Mouse (Mus musculus) limb, embryonic 12.5 days (tissue): ENCODE results near the gene Ahdc1. TPM values are rescaled to one million over a fixed set of nuclear protein-coding genes. Genes with fewer than 3 reads are reported as not detected.

Source experiments
- ATAC-seq: fragments of 200-750 bp; cut with Nextera tagmentation; 2 replicates; pipeline ENCODE4 v1.8.0; 2017; ENCODE audit warnings: low read depth, moderate TSS enrichment; ENCODE audit not compliant: insufficient number of reproducible peaks, insufficient read depth, low FRiP score, low TSS enrichment
- H3K27ac ChIP-seq: fragments of 300-500 bp; sonication (generic); 2 replicates; pipeline ENCODE4 v1.5.1; 2016; ENCODE audit warnings: mild to moderate bottlenecking, moderate library complexity
- H3K27me3 ChIP-seq: fragments of 300-500 bp; sonication (generic); 2 replicates; pipeline ENCODE4 v1.6.1; 2016; ENCODE audit warnings: mild to moderate bottlenecking, moderate library complexity
- H3K36me3 ChIP-seq: fragments of 300-500 bp; sonication (generic); 2 replicates; pipeline ENCODE4 v1.6.1; 2016; ENCODE audit warnings: mild to moderate bottlenecking, moderate library complexity
- H3K4me1 ChIP-seq: fragments of 300-500 bp; sonication (generic); replicated peaks from 2 replicates; pipeline ENCODE4 v1.6.1; 2016
- H3K4me2 ChIP-seq: fragments of 300-500 bp; sonication (generic); 2 replicates; pipeline ENCODE4 v1.6.1; 2016; ENCODE audit warnings: mild to moderate bottlenecking, moderate library complexity
- H3K4me3 ChIP-seq: fragments of 300-500 bp; sonication (generic); replicated peaks from 2 replicates; pipeline ENCODE4 v1.5.1; 2016; ENCODE audit warnings: mild to moderate bottlenecking
- H3K9ac ChIP-seq: fragments of 300-500 bp; sonication (generic); replicated peaks from 2 replicates; pipeline ENCODE4 v1.6.1; 2016; ENCODE audit warnings: mild to moderate bottlenecking, moderate library complexity
- H3K9me3 ChIP-seq: fragments of 300-500 bp; sonication (generic); 2 replicates; pipeline ENCODE4 v1.6.1; 2016; ENCODE audit warnings: mild to moderate bottlenecking, moderate library complexity
- WGBS: fragments of 180-500 bp; shearing (Covaris S2); methylation state at CpG from one replicate; pipeline ENCODE4 v1.1.7; 2016; 5-methylcytosine and 5-hydroxymethylcytosine counted together
- polyA plus RNA-seq: library from polyadenylated mRNA; unstranded; fragments of >200 nt; fragmentation: Nextera tagmentation; extraction: Ambion mirVana; gene quantifications from 2 replicates; pipeline ENCODE4 v1.2.1, GENCODE M21; 2016

Ahdc1 gene
- polyA plus RNA-seq, 1 experiment from 2014 or later = 14.5 TPM

DNA sequence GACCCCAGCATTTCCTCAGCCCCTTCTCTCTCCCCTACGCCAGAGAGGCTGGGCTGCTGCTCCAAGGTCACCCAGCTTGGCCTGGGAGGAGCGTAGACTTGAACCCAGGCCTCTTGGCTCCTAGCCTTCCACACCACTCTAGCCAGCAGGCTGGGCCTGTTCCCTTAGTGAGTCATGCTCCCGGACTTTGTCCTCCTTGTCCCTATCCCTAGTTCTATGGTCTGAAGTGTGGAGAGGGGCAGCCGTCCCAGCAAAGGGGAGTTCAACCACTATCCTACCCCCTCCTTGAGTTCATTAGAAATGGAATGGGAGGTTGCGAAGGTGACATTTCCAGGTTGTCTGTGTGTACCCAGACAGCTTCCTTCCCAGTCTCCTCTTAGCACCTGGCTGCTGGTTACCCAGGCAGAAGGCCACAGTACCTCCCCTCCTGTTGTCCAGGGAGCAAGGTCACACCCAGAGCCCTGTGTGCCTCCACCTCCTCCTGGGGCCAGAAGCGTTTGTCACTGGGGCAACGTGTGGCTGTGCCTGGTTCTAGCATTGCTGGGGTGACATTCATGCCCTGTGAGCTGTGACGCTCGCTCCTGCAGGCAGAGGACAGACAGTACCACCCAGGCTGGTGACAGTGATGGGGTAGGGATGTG lies 39.3 kb downstream of the Ahdc1 start:
- Histone ChIP-seq H3K9ac (no peak overlapping the region), H3K27ac (peak overlapping the region; percentile 59; the same call in 1 of the 2 replicates), H3K4me1 (peaks cover 100% of the 10 kb centered on the region), H3K9me3 (no peaks in the 10 kb centered on the region), H3K27me3 (no peaks in the 10 kb centered on the region), H3K36me3 (peaks cover 18% of the 10 kb centered on the region), H3K4me3 (no peak overlapping the region), H3K4me2 (no peak overlapping the region)
- no peak for ATAC-seq
- WGBS = 70% methylated on average over 9 of the region's 9 CpGs

DNA sequence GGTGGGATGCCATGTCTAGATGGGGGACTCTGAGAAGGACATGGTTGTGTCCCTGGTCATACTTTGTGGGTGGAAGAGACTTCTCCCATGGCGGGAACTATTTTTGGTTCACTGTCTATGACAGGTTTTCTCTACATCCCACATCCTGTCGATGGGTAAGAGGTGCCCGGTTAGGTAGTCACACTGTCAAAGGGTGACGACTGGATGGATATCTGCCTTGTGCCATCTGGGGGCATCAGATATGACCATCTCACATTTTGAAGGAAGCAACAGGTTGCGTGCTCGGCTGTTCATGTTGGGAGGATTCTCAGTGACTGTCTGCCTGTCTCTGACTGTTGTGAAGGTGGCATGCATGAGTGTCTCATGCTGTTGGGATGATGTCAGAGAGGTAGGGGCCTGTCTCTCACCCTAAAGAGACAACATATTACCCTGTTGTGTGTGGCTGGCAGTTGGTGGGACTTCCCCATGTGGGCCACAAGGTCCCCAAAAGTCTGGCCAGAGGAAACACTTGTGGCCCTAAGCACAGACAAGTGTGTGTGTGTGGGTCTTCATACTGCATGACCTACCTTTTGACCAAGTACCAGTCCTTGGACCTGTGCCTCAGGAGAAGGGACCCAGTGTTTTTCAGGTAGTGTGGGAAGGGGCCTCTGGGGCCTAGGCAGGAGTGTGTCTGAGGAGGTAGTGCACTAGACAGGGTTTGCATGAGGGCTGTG lies 39.9 kb downstream of the Ahdc1 start:
- H3K9me3 ChIP-seq = no peaks in the 10 kb centered on the region
- no peaks in the 10 kb centered on the region for H3K27me3 ChIP-seq
- H3K9ac ChIP-seq = peak overlapping the region; percentile 49; the same call in 1 of the 2 replicates
- peak overlapping the region; percentile 91 for H3K27ac ChIP-seq
- 0 out of 2 replicates have a peak overlapping the region, but pooled peaks have one; percentile 8 for H3K4me3 ChIP-seq
- H3K36me3 ChIP-seq = peaks cover 25% of the 10 kb centered on the region
- H3K4me1 ChIP-seq = peaks cover 100% of the 10 kb centered on the region
- peak overlapping the region; percentile 47 for H3K4me2 ChIP-seq
- WGBS = 90% methylated on average over 6 of the region's 6 CpGs
- ATAC-seq = no peak

DNA sequence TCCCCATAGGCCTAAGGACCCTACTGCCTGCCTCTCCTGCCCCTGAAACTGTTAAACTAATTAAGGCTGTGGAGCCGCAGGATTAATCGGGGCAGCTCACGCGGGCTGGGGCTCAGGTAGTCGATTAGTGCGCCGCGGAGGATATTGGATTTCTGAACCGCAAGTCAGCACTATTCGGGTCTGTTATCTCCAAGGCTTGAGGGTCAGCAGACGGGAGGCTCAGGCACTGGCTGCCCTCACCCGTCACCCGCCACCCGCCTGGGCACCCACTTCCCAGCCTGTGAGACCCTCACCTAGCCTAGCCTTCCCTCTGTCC lies 40.4 kb downstream of the Ahdc1 start:
- Histone ChIP-seq H3K4me2 (peak overlapping the region; percentile 47), H3K4me1 (peaks cover 100% of the 10 kb centered on the region), H3K9ac (peak overlapping the region; percentile 49), H3K27me3 (no peaks in the 10 kb centered on the region), H3K36me3 (peaks cover 26% of the 10 kb centered on the region), H3K27ac (peak overlapping the region; percentile 91), H3K9me3 (no peaks in the 10 kb centered on the region), H3K4me3 (peak overlapping the region; percentile 8; the same call in 1 of the 2 replicates)
- WGBS = 25% methylated on average over 14 of the region's 14 CpGs
- no peak for ATAC-seq

GRCm38 (mm10) chr4:133052029-133052745 lies 41.1 kb downstream of the Ahdc1 start:
- peak overlapping the region; percentile 8; the same call in 1 of the 2 replicates for H3K4me3 ChIP-seq
- ATAC-seq = no peak
- H3K4me1 ChIP-seq = peaks cover 99% of the 10 kb centered on the region
- H3K27ac ChIP-seq = peak overlapping the region; percentile 91
- H3K4me2 ChIP-seq = peak overlapping the region; percentile 47
- H3K36me3 ChIP-seq = peaks cover 26% of the 10 kb centered on the region
- no peaks in the 10 kb centered on the region for H3K9me3 ChIP-seq
- WGBS = 15% methylated on average over 6 of the region's 6 CpGs
- H3K9ac ChIP-seq = peak overlapping the region; percentile 49
- H3K27me3 ChIP-seq = no peaks in the 10 kb centered on the region

GRCm38 (mm10) chr4:133052995-133053572 lies 42.0 kb downstream of the Ahdc1 start:
- H3K27me3 ChIP-seq = no peaks in the 10 kb centered on the region
- H3K4me2 ChIP-seq = no peak overlapping the region
- no peak overlapping the region for H3K9ac ChIP-seq
- peaks cover 99% of the 10 kb centered on the region for H3K4me1 ChIP-seq
- H3K27ac ChIP-seq = peak overlapping the region; percentile 25; the same call in 1 of the 2 replicates
- H3K36me3 ChIP-seq = peaks cover 33% of the 10 kb centered on the region
- H3K9me3 ChIP-seq = no peaks in the 10 kb centered on the region
- H3K4me3 ChIP-seq = no peak overlapping the region
- 84% methylated on average over 13 of the region's 13 CpGs for WGBS
- ATAC-seq = no peak

GRCm38 (mm10) chr4:133054530-133054929 lies 43.5 kb downstream of the Ahdc1 start:
- ATAC-seq = no peak
- H3K9ac ChIP-seq = no peak overlapping the region; the same call in 1 of the 2 replicates
- H3K9me3 ChIP-seq = no peaks in the 10 kb centered on the region
- peaks cover 39% of the 10 kb centered on the region for H3K36me3 ChIP-seq
- peak overlapping the region; percentile 84; the same call in 1 of the 2 replicates for H3K27ac ChIP-seq
- H3K4me3 ChIP-seq = no peak overlapping the region
- 72% methylated on average over 6 of the region's 6 CpGs for WGBS
- H3K4me1 ChIP-seq = peaks cover 99% of the 10 kb centered on the region
- H3K27me3 ChIP-seq = no peaks in the 10 kb centered on the region
- no peak overlapping the region for H3K4me2 ChIP-seq

DNA sequence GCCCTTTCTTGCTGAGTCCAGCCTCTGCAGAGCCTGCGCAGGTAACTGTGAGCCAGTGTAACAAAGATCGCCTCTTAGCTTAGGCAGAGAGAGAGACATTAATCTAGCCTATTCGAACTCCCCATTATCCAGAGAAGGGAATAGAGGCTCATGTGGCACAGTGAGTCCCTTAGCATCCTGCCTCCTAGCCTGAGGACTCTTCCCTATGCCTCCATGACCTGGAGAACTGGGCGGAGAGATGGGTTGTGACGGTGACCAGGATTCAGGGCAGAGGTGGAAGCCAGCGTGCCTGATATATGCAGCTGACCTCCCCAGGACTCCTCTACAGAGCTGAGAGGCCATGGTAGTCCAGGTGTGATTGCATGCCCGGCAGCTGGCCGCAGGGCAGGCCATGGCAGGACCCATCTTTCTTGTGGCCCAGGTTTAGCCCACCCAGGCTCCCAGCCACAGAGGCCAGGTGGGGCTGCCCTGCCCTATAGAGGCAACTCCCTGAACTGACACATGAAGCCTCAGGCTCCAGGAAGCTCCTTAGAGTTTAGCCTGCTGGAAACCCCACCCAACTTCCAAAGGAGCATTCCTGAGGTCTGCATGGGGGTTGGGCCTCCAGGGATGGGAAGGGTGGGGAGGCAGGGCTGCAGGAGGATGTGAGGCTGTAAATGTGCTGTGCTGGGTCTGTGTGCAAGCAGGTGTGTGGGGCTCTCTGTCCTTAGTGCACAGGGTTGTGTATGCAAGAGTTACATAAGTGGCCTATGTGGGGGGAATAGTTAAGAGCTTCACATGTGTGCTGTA lies 44.3 kb downstream of the Ahdc1 start:
- 61% methylated on average over 8 of the region's 8 CpGs for WGBS
- peak overlapping the region; percentile 84 for H3K27ac ChIP-seq
- peaks cover 47% of the 10 kb centered on the region for H3K36me3 ChIP-seq
- peak overlapping the region; percentile 45 for H3K4me2 ChIP-seq
- H3K9me3 ChIP-seq = no peaks in the 10 kb centered on the region
- H3K9ac ChIP-seq = no peak overlapping the region; the same call in 1 of the 2 replicates
- no peak overlapping the region; the same call in 1 of the 2 replicates for H3K4me3 ChIP-seq
- peaks cover 92% of the 10 kb centered on the region for H3K4me1 ChIP-seq
- H3K27me3 ChIP-seq = no peaks in the 10 kb centered on the region
- ATAC-seq = 0 out of 2 replicates have a peak, but pooled peaks have one; percentile 0

DNA sequence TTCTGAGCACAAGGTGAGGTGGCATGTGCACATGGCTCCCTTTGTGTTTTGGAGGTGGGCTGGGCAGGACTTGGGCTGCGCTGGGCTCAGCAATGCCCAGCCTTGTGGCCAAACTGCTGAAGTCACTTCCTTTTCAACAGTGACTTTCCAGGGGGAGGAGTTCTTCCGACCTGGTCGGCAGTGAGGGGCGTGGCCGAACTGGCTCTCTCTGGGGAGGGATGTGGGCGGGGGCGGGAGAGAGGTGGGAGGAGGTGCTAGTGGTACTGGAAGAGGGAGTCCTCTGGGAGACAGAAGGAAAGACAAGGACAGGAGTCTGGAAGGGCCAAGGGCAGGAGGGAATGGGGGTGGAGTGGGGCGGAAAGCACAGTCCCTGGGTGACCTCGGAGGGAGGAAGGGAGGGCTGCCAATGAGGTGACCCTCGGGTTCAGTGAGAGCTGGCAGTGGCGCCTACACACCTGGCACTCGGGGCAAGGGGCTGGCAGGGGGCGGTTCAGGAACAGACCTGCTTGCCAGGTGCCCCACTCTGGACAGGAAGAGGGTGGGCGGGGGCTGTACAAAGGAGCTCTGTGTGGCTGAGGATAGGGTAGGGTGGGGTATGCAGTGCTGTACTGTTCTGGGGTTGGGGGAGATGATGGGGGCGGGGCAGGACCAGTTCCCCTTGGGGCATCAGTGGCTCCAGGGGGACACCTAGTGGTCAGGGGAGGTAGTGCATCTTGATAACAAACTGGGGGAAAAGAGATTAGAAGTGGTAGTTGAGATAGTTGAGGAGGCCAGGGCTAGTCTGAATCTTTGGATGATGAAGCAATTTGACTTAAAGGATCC lies 45.2 kb downstream of the Ahdc1 start:
- H3K4me1 ChIP-seq = peaks cover 83% of the 10 kb centered on the region
- 2% methylated on average over 15 of the region's 15 CpGs for WGBS
- H3K36me3 ChIP-seq = peaks cover 56% of the 10 kb centered on the region
- ATAC-seq = peak; percentile 82
- no peaks in the 10 kb centered on the region for H3K27me3 ChIP-seq
- H3K4me2 ChIP-seq = peak overlapping the region; percentile 45
- H3K9me3 ChIP-seq = no peaks in the 10 kb centered on the region
- H3K4me3 ChIP-seq = peak overlapping the region; percentile 23
- peak overlapping the region; percentile 84 for H3K27ac ChIP-seq
- peak overlapping the region; percentile 31; the same call in 1 of the 2 replicates for H3K9ac ChIP-seq

DNA sequence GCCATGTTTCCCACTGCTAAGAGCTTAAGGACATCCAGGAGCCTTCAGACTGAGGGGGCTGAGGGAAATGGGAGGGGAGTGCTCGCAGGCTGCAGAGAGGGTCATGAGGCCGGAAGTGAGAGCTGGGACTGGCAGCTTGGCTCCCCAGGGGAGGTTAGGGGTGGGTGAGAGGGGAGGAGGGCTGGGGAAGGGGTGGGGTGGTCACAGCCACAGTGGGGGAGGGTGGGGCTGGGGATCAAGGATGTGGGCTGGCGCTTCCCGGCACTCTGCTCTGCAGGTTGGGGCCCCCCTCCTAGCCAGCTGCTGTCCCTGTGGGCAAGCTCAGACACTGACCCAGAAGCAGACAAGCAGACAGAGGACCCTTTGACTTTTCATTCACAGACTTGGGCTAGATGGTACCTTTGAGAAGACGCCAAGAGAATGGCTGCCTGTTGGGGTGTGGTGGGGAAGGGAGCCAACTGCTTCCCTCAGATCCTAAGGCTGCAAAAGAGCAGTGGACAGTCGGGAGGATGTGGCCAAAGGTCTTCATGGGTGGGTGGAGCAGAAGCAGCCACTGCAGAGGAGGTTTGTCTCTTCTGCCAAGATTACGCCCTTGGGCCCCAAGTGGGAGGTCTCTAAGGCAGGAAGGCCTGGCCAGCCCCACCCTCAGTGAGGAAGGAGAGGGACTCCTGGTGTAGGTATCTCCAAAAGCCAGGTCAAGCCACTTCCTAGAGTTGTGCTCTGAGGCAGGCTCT lies 46.5 kb downstream of the Ahdc1 start:
- Histone ChIP-seq H3K9ac (no peak overlapping the region), H3K36me3 (peaks cover 69% of the 10 kb centered on the region), H3K27ac (peak overlapping the region; percentile 70), H3K4me3 (no peak overlapping the region), H3K4me1 (peaks cover 70% of the 10 kb centered on the region), H3K4me2 (peak overlapping the region; percentile 17; the same call in 1 of the 2 replicates), H3K9me3 (no peaks in the 10 kb centered on the region), H3K27me3 (no peaks in the 10 kb centered on the region)
- ATAC-seq = no peak
- WGBS = 22% methylated on average over 7 of the region's 7 CpGs
